Mouse (Mus musculus): Measurements from ENCODE around the gene Olfr1418. TPM values are rescaled to one million over a fixed set of nuclear protein-coding genes. Genes with fewer than 3 reads are reported as not detected.
"Not testable (repeated sequence)": the region's sequence is repeated elsewhere in the genome, so short reads cannot be mapped to it uniquely, and the experiment has no call there.

Olfr1418 gene
- not detected for total RNA-seq (2021)
- long read RNA-seq, experiment 1 = 0 reads
- long read RNA-seq, experiment 2 = 0 reads

DNA sequence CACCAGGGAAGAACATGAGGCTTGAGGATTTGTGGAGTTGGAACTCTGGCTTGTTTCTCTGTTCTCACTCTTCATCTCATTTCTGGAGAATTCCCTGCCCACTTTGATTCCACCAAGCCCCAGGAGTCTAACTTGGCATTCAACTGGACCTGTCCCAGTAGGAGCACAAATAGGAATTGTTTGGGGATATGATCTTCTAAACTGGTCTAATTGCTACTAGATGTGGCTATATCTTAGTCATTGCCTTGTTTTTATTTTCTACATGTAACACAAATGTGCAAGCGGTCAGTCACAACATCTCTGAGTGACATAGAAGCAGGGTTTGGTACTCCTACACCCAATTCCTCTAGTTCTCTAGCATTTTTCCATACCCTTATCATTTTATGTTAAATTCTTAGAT lies at the start of gene Olfr1418:
Gene Olfr1418, minus strand, starts transcription at position 101 of the 400 bp plus-strand sequence.
- DNase-seq = no peak
- intact Hi-C loops (cut with DNase I) = no loop called here

DNA sequence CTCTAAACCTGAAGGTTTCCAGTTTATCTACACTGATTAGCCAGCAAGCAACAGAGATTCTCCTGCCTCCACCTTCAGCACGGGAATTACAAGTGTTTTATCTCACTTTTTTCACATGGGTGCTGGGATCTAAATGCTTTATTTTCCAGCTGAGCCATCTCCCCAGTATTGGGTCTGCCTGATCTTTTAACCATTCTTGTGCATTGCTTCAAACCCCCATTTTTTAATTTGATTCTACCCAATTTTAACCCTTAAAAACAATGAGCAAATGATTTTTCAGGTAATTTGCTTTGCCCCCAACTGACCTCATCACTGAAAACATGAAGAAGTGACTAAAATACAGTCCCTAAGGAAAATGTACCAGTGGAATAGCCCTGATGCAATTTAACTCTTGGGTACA lies 25.4 kb upstream of the Olfr1418 start, which contains the start of gene Olfr1420:
Gene Olfr1420, plus strand, starts transcription at position 301 of the 400 bp plus-strand sequence.
- intact Hi-C loops (cut with DNase I) = no loop called here
- DNase-seq = no peak

DNA sequence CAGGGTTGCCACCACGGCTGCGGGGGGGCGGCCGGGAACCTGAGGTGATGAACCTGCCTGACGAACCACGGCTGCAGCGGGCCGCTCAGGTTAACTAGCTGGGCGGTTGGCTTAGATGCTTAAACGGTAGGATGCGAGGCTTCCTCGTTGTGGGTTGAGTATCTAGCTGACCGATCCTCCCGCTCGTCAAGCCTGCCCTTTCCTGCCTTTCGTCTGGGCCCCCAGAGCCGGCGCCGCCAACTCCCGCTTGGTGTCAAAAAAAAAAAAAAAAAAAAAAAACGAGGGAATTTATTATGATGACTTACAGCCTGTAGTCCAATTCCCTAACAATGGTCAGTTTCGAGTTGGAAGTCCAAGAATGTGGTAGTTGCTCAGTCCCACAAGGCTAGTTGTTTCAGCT lies 17.5 kb upstream of the Olfr1418 start:
- DNase-seq; intact Hi-C loops (cut with DNase I): not testable (repeated sequence)

DNA sequence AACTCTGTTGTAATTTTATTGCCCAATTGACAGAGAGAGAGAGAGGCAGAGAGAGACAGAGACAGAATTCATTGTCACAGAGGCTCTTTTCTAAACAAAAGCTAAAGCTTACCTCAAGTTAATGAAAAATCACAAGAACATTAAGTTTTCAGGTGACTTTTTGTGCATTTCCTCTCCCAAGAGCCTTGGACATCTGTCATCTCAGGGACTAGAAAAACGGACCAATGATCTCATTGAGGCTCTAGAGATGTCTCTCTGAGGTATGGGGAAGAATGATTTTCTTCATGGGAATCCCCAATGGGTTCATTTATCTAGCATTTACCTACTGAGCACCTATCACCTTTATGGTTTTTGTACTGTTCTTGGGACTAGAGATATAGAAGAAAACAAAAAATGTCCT lies 14.1 kb upstream of the Olfr1418 start, which contains the start of gene Olfr1419:
Gene Olfr1419, minus strand, starts transcription at position 101 of the 400 bp plus-strand sequence.
- intact Hi-C loops (cut with DNase I) = no loop called here
- no peak for DNase-seq

DNA sequence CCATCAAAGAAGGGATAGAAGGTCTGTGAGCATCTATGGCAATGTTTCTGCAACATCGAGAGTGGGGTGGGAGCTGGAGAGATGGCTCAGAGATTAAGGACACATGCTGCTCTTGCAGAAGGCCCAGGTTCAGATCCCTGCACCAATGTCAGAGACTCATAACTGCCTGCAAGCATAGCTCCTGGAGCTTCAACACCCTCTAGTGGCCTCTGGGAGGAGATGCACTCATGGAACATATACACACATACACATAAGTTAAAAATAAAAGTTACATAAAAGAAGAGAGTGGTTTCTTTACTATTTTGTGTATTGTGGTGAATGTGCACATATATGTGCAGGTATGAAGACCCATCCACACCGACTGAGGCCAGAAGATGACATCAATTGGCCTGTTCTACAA lies 7.0 kb upstream of the Olfr1418 start:
- no peak for DNase-seq
- intact Hi-C loops (cut with DNase I) = no loop called here

DNA sequence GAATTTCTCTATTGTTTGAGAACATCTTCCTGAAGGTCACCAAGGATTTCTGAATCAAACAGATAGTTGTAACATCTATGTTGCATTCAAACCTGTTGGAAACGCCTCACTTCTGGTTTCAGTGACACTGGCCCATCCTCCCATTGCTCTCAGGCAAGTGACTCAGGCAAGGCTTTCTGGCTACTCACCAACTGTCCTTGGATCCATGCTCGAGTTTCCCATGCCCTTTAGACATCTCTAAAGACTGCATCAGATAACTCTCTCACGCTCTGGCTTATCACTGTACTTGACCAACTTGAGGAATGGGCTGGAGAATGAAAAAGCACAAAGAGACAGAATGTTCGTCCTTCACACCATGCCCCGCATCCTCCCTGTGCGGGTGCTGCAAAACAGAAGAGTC lies 4.4 kb downstream of the Olfr1418 start:
- intact Hi-C loops (cut with DNase I) = no loop called here
- DNase-seq = no peak

DNA sequence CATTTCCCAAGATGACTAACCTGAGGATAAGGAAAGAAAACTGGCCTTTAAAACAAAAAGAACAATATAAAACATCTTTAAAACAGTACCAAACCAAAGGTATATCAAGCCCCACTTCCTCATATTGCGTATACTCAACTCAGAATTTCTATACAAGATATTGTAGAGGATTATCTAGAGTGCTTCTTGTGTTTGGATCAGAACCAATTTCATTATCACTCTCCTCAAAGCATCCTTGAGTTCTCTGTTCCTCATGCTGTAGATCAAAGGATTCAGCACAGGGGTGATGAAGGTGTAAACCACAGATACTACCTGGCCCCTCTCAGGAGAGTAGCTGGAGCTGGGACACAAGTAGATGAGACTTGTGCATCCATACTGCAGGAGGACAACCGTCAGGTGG lies 6.0 kb downstream of the Olfr1418 start:
- intact Hi-C loops (cut with DNase I) = no loop called here

DNA sequence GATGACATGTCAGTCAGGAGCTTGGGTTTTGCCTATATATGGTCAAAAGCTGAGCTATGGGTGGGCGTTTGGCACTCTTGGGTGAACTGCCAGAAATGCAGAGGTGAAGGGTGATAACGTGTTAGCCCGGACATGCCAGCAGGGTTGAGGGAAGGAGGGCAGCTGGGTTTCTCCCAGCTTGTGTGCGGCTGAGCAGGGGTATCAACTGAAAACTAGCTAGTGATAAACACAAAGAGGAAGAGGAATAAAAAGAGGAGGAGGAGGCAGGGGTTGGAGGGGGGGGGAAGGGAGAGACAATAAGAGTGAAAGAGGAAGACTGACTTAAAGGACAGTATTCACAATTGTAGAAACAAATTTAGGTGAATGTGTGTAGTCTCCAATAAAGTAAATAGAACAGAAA lies 8.2 kb downstream of the Olfr1418 start:
- no peak for DNase-seq
- intact Hi-C loops (cut with DNase I) = no loop called here

More for the DNA sequence above, 6.0 kb downstream of the Olfr1418 start:
- no peak for DNase-seq

DNA sequence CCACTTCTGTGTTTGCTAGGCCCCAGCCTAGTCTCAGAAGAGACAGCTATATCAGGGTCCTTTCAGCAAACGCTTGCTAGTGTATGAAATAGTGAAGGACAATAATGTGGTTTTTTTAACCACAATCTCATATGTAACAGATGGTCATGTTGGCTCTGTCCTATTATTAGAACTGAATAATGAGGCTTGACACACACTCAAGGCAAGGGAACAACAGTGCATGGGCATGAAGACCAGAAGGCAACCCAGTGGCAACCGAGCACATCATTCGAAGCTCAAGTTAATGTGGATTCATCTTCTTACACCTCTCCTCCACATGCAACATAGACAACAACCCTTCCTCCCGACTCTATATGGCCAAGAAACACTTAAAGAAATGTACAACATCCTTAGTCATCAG lies 14.5 kb downstream of the Olfr1418 start:
- intact Hi-C loops (cut with DNase I) = no loop called here

DNA sequence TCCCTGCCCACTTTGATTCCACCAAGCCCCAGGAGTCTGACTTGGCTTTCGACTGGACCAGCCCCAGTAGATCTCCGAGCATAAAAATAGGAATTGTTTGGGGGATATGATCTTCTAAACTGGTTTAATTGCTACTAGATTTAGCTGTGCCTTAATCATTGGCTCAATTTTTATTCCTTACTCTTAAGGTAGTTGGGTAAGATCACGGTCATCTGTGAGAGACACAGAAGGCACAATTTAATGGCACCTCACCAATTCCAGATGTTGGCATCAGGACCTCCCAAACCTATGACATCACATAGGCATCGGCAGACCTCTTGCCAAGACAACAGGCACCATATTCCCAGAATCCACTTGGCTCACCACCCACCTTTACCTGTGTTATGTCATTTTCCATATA lies 21.7 kb downstream of the Olfr1418 start, which contains the start of gene Olfr1417:
Gene Olfr1417, minus strand, starts transcription at position 101 of the 400 bp plus-strand sequence.
- intact Hi-C loops (cut with DNase I) = no loop called here
- no peak for DNase-seq

More for the DNA sequence above, 14.5 kb downstream of the Olfr1418 start:
- no peak for DNase-seq

DNA sequence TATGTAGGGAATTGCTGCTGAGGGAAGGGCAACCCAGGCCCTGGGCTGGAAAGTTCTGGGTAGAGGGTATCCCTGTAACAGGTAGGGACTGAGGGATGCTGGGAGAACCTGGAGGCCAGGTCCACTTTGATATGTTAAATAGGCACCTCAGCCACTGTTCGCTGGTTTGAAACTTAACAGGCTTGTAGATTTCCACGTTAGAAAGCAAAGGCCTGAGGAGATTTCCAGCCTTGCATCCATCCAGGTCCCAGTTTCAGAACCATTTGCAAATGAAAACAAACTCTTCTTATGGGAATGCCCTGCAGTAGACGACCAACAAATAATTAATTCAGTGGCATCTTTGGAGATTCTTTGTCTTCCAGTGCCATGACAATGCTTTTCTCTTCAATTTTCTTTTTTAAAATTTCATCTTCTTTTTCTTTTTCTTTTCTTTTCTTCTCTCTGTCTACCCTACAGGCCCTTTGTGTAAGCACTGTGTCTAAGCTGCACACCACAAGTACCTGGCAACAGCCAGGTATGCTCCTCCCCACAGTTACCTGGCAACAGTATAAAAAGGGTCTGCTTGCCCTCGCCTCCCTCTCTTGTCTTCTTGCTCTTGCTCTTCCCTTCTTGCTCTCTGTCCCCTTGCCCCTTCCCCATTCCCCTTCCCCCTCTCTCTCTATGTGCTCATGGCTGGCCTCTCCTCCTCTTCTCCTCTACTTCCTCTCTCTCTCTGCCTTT lies 37.4 kb downstream of the Olfr1418 start:
- no peak for DNase-seq
- intact Hi-C loops (cut with DNase I) = no loop called here

DNA sequence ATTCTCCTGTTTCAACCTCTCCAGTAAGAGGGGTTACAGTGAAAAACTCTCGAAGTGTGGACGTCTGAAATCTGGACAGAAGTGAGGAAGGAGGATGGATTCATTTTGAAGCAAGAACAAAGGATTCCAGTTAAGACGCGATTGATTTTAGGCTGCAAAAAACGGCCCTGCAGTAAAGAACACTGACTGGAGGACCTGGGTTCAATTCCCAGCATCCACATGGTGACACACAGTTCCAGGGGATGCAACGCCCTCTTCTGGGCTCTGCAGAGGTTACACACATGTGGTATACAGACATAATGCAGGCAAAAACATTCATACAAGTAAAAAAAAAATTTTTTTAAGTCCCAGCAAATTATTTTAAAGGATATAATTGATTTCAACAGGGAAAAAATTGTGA lies 40.7 kb downstream of the Olfr1418 start:
- DNase-seq = no peak
- intact Hi-C loops (cut with DNase I) = no loop called here

DNA sequence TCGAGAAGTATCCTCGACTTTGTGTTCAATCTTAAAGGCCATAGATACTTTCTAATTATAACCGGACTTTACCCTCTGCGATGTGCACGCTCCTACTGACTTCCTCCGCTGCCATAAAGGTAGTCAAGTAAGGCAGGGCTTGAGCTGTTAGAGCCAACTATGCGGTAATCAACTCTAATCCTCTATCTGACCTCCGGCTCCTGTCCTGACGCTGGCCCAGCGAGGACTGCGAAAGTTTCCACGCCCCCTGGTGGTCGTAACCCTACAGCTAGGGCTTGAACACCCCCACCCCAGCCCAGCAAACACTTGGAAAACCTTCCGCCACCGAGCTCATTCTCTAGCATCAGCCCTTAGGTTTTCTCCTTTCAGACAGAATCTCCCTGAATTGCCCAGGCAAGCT lies 41.1 kb downstream of the Olfr1418 start:
- intact Hi-C loops (cut with DNase I) = loop anchor here (5.0 kb wide), 1 partner anchor 42 kb away; no protein-coding TSS in a partner anchor
- DNase-seq = peak; percentile 59 to 73

DNA sequence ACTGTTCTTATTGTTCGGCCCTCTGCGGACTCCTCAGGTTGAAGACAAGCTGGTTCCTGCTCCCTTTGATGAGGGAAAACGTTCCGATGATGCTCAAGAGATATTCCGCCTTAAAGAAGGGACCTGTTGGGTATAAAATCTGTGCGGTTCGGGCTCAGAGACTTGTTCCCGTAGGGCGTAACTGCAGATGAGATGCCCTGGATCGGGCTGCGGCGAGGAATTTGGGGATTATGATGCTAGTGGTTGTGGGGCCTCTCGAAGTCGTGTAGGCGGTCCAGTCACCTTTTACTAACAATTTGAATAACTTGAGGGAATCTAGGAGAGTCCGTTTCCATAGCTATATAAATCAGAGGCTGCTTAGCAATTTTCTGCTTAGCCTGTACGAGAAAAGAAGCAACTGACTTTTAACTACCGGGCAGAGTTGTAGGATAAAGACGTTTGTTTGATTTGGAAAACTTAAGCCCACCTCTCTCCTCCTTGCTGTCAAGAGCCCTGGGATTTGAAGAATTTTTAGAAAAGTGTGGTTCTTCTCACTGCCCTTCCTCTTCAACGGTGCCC lies 41.6 kb downstream of the Olfr1418 start, which contains the start of gene Stx3:
Gene Stx3, minus strand, starts transcription at position 261 of the 558 bp plus-strand sequence.
- intact Hi-C loops (cut with DNase I) = loop anchor here (5.0 kb wide), 1 partner anchor 42 kb away; no protein-coding TSS in a partner anchor

DNA sequence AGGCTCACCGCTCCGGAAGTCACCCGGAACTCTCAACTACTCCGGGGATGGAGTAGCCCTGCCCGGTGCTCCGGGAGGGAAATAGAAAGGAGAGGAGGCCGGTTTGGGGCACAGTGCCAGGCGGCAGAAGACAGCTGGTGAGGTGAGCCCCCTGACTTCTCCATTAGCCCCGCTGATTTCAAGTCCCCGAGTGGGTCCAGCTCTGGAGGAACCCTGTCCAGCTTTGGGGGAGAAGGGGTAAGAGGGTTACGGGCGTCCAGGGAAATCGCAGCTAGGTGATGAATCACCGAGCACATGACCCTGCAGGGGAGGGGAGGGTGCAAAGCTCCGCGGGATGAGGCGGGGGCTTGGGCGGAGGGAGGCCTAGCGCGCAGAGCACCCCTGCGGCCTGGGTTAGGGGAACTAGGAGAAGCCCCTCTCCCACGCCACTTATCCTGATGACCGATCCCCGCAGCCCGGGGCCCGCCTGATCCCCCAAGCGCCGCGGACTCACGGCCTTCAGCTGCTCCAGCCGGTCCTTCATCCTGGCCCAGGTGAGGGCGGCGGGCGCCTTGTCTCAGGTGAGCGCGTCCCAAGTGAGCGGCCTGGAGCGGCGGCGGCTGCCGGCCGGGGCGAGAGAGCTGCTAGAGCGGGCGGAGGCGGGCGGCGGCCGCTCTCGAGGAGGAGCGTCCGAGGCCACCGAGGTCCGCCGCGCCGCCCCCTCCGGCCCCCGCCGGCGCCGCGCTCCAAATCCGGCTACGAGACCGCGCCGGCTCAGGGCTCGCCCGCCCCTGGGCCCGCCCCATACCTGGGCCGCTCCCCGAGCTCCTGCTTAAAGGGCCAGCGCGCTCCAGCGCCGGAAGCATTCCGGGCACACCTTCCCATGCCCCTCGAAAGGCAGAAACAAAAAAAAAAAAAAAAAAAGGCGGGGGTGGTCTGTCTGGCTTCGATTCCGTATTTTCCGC lies 42.4 kb downstream of the Olfr1418 start:
- intact Hi-C loops (cut with DNase I) = loop anchor here (5.0 kb wide), 1 partner anchor 41 kb away; no protein-coding TSS in a partner anchor
- DNase-seq = peak; percentile 28 to 32

More for the DNA sequence above, 41.6 kb downstream of the Olfr1418 start, which contains the start of gene Stx3:
- no peak for DNase-seq

DNA sequence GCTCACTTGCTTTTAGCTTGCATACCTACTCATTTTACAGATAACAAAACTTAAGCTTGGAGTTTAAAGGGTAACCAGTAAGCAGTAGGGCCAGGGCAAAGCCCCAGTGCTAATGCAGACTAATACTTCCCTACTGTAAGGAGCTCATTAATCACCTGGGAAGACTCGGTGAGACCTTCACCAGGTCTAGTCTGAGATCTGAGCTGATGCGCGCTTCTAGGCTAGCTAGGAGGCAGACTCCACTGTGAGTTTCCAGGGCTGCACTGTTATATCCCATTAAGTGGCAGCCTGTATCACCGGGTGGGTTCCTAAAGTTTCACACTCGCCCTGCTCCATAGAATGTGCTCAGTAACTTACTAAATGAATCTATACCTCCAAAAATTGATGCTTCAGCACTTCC lies 43.3 kb downstream of the Olfr1418 start:
- DNase-seq = no peak
- intact Hi-C loops (cut with DNase I) = loop anchor here (5.0 kb wide), 1 partner anchor 40 kb away; no protein-coding TSS in a partner anchor

DNA sequence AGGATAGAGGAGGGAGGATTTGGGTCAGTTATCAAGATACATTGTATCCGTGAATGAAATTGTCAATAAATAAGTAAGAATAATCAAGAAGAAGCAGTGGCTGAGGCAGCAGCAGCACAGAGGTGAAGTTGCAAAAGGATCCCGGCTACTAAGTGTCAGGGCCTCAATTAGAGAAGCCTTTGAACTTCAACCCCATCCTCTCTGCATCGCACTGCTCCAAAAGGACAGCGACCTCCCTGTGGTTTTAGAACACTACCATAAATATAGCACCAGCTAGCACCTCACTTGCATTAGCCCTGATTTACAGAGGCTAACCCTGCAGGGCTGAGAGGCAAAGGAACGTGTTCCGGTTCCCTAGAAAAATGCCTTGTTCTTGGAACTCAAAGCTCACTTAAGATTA lies 44.2 kb downstream of the Olfr1418 start:
- intact Hi-C loops (cut with DNase I) = loop anchor here (5.0 kb wide), 1 partner anchor 39 kb away; no protein-coding TSS in a partner anchor
- no peak for DNase-seq

DNA sequence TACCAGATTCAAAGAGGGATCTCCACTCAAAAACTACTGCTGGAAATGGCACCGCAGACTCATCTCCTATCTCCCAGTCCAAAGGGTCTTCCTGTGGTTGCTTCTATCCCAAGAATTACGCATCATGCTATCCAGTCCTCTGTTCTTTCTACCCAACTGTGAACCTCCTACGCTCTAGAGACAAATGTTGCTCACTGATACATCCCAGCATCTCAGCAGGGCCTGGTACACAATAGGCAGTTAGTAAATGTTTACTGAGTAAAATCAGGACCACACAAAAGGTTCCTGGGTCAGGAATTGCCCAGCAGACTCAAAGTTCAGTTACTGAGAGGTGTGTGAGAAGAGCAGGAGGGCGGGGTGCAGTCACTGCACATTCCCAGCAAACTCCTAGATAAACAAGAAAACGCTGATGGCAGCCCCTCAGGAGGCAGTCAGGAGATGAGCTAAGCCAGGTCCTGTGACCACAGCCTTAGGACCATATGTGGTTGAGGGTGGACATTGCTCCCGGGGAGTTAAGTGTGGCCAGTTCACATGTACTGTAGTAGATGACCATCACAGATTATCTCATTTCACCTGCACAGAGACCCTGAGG lies 46.0 kb downstream of the Olfr1418 start:
- DNase-seq = no peak
- intact Hi-C loops (cut with DNase I) = loop anchor here (5.0 kb wide), 1 partner anchor 38 kb away; no protein-coding TSS in a partner anchor

DNA sequence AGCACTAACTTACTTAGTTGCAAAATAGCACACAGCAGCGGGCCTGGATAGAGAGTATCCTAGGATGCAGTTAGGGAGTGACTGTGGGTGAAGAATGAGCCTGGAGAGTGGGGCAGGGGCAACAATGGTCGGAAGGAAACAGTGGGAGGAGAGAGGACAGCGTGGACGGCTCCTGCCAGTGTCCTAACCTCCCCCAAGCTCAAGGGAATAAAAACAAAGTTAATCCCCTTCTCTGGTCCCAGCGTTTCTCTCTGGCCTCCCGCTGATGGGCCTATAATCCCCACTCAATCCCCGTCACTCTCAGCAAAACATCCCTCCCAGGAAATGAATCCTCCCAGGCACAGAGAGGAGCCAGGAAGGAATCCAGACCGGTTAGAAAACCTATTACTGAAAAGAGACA lies 47.2 kb downstream of the Olfr1418 start:
- DNase-seq = no peak
- intact Hi-C loops (cut with DNase I) = no loop called here

DNA sequence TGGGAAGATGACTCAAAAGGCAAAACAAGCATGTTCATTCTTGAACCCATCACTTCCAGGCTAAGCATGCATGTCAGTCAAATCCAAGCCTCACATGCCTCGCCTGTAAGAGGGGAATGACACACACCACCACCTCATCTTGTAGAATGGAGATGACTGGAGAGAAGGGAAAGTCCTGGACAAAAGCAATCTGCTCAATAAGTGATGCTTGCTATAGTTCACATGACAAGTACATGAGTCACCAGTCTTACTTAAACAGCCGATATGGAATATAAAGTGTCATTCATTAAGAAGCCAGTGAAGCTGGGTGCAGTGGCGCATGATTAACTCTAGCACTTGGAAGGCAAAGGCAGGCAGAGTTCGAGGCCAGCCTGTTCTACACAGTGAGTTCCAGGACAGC lies 47.7 kb downstream of the Olfr1418 start:
- DNase-seq = no peak
- intact Hi-C loops (cut with DNase I) = no loop called here
